Mouse (Mus musculus): ENCODE measurements around the gene Cltb. TPM values are rescaled to one million over a fixed set of nuclear protein-coding genes. Genes with fewer than 3 reads are reported as not detected.
A peak's percentile ranks its signal among the peaks of the same experiment; 100 is the strongest.

Gene Cltb
- total RNA-seq, 1 experiment, result 49.5 TPM

DNA sequence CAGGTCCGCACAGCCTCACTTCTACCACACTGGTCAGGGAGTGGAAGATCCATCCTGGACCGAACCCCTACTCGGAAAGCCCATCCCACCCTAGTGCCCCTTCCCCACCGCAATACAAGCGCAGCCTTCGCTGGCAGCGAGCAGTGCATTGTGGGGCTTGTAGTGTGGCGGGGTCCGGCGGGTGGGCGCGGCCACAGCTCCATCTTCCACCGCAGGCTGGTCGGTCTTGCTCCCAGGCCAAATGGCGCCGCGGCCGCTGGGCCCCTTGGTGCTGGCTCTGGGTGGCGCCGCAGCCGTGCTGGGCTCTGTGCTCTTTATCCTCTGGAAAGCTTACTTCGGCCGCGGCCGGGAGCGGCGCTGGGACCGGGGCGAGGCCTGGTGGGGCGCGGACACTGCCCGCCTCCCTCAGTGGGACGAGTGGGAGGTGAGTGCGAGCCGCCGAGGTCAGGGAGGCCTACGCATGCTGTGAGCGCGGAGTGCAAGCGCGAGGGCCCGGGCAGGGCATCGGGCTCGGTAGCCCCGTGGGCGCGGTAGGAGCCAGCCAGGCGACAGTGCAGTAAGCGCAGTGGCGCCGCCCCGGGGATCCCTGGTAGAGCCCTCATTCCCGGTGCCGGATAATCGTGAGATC is 36.2 kb downstream of the Cltb start, which contains the start of gene Arl10:
Gene Arl10, plus strand, starts transcription at position 162 of the 628 bp plus-strand sequence.
- H3K27ac ChIP-seq (ENCODE audit: insufficient read depth, low read depth, low read length, poor library complexity, severe bottlenecking), result no peak within 1 kb of the TSS
- H3K36me3 ChIP-seq (ENCODE audit: control insufficient read depth, insufficient read depth, low read length, poor library complexity, severe bottlenecking), result peaks cover 3% of the 10 kb centered on the region; the same call in 1 of the 2 replicates
- H3K4me1 ChIP-seq (ENCODE audit: control insufficient read depth in 2 of 2, insufficient read depth in 2 of 2, low read length in 2 of 2, poor library complexity in 1 of 2), result peaks cover 2 to 9% of the 10 kb centered on the region in 2 experiments; a peak in 1 of 4 replicates
- peak within 1 kb of the TSS; percentile 93 for H3K9ac ChIP-seq (ENCODE audit: insufficient read depth, low read depth, low read length, poor library complexity, severe bottlenecking)
- no peaks in the 10 kb centered on the region for H3K9me3 ChIP-seq (ENCODE audit: control insufficient read depth, insufficient read depth, low read depth, low read length)
- TF ChIP-seq ZNF384 (IDR thresholded peaks at IDR 0.05; ENCODE audit: low read depth, low read length), result no peak
- peak; percentile 89 for TF ChIP-seq HCFC1 (IDR thresholded peaks at IDR 0.05; ENCODE audit: borderline replicate concordance, insufficient read depth, low read length)
- in situ Hi-C loops (cut with MboI; ENCODE audit: low sequenced_read_pairs in 2 of 2, unreplicated experiment in 2 of 2), result no loop called here
- peak within 1 kb of the TSS; percentile 89 to 92 for H3K4me3 ChIP-seq (ENCODE audit: insufficient read depth in 1 of 2, low read depth in 1 of 2, low read length in 2 of 2, poor library complexity in 1 of 2, severe bottlenecking in 1 of 2)
- DNase-seq (ENCODE audit: low read depth, low spot score), result no peak

DNA sequence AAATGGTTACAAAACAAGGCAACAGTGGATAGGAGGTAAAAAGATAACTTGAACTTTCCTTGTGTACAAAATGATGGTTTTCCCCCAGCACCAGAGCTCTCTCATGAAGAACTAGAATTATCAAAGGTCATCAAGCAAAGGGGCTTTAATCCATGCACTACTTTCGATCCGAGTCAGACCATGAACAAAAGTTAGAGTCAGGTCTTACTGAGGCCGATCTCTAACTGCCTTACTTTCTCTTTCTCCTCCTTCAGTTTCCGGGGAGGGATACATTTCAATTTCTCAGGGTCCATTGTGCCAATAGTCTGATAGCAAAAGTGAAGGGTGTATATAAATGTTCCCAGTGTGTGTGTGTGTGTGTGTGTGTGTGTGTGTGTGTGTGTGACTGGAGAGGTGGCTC is 38.5 kb downstream of the Cltb start:
- H3K36me3 ChIP-seq (ENCODE audit: control insufficient read depth, insufficient read depth, low read length, poor library complexity, severe bottlenecking), result no peaks in the 10 kb centered on the region
- no peak overlapping the region for H3K9ac ChIP-seq (ENCODE audit: insufficient read depth, low read depth, low read length, poor library complexity, severe bottlenecking)
- DNase-seq (ENCODE audit: low read depth, low spot score), result no peak
- no peak overlapping the region for H3K27ac ChIP-seq (ENCODE audit: insufficient read depth, low read depth, low read length, poor library complexity, severe bottlenecking)
- TF ChIP-seq HCFC1 (IDR thresholded peaks at IDR 0.05; ENCODE audit: borderline replicate concordance, insufficient read depth, low read length), result no peak
- no peak for TF ChIP-seq ZNF384 (IDR thresholded peaks at IDR 0.05; ENCODE audit: low read depth, low read length)
- no peak for TF ChIP-seq CHD2 (IDR thresholded peaks at IDR 0.05; ENCODE audit: low read depth, low read length)
- no peak for TF ChIP-seq MAFK (IDR thresholded peaks at IDR 0.05; ENCODE audit: insufficient read depth, low read depth, low read length)
- TF ChIP-seq ZC3H11A (IDR thresholded peaks at IDR 0.05; ENCODE audit: borderline replicate concordance, low read depth, low read length), result no peak
- H3K9me3 ChIP-seq (ENCODE audit: control insufficient read depth, insufficient read depth, low read depth, low read length), result no peaks in the 10 kb centered on the region
- in situ Hi-C loops (cut with MboI; ENCODE audit: low sequenced_read_pairs in 2 of 2, unreplicated experiment in 2 of 2), result no loop called here
- H3K4me3 ChIP-seq (ENCODE audit: insufficient read depth in 1 of 2, low read depth in 1 of 2, low read length in 2 of 2, poor library complexity in 1 of 2, severe bottlenecking in 1 of 2), result no peak overlapping the region
- H3K4me1 ChIP-seq (ENCODE audit: control insufficient read depth in 2 of 2, insufficient read depth in 2 of 2, low read length in 2 of 2, poor library complexity in 1 of 2), result peaks cover 7 to 10% of the 10 kb centered on the region in 2 experiments; a peak in 3 of 4 replicates

DNA sequence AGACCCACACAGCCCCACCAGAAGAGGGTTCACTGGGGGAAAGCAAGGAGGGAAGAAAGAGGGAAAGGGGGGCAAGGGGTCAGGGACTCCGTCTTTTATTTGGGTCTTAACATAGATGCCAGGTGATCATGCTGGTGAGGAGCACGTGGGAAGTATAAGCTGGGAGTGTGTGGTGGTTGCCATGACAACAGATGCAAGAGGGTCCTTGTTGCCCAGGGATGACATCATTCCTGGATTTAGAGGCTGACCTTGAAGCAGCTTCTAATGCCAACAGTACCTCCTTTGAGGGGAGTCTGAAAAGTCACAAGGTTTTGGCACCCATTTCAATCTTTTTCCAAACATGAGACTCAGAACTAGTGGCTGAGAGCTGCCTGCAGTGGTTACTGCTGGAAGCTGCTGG is 39.5 kb downstream of the Cltb start:
- Histone ChIP-seq H3K9ac (ENCODE audit: insufficient read depth, low read depth, low read length, poor library complexity, severe bottlenecking) (no peak overlapping the region), H3K9me3 (ENCODE audit: control insufficient read depth, insufficient read depth, low read depth, low read length) (no peaks in the 10 kb centered on the region), H3K27ac (ENCODE audit: insufficient read depth, low read depth, low read length, poor library complexity, severe bottlenecking) (no peak overlapping the region), H3K4me1 (ENCODE audit: control insufficient read depth in 2 of 2, insufficient read depth in 2 of 2, low read length in 2 of 2, poor library complexity in 1 of 2) (peaks cover 7 to 13% of the 10 kb centered on the region in 2 experiments; a peak in 3 of 4 replicates), H3K36me3 (ENCODE audit: control insufficient read depth, insufficient read depth, low read length, poor library complexity, severe bottlenecking) (no peaks in the 10 kb centered on the region), H3K4me3 (ENCODE audit: insufficient read depth in 1 of 2, low read depth in 1 of 2, low read length in 2 of 2, poor library complexity in 1 of 2, severe bottlenecking in 1 of 2) (no peak overlapping the region)
- in situ Hi-C loops (cut with MboI; ENCODE audit: low sequenced_read_pairs in 2 of 2, unreplicated experiment in 2 of 2), result no loop called here
- no peak for DNase-seq (ENCODE audit: low read depth, low spot score)
- TF ChIP-seq MAFK (IDR thresholded peaks at IDR 0.05; ENCODE audit: insufficient read depth, low read depth, low read length) (no peak), ZNF384 (IDR thresholded peaks at IDR 0.05; ENCODE audit: low read depth, low read length) (no peak), HCFC1 (IDR thresholded peaks at IDR 0.05; ENCODE audit: borderline replicate concordance, insufficient read depth, low read length) (no peak)

DNA sequence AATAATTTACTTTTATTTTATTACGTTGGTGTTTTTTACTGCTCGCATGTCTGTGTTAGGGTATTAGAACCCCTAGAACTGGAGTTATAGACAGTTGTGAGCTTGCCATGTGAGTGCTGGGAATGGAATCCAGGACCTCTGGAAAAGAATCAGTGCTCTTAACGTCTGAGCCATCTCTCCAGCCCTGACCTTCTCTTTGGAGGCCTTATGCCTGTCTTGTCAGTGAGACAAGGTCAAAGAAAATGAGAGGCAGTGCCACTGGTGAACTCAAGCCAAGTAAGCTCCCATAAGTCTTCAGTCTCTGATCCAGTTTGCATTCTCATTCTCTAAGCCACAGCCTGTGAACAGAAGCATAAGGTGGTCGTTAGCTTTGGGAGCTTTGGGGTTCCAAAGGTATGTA is 40.4 kb downstream of the Cltb start:
- in situ Hi-C loops (cut with MboI; ENCODE audit: low sequenced_read_pairs in 2 of 2, unreplicated experiment in 2 of 2), result no loop called here
- no peak for DNase-seq (ENCODE audit: low read depth, low spot score)
- no peak overlapping the region for H3K4me3 ChIP-seq (ENCODE audit: insufficient read depth in 1 of 2, low read depth in 1 of 2, low read length in 2 of 2, poor library complexity in 1 of 2, severe bottlenecking in 1 of 2)
- TF ChIP-seq MAFK (IDR thresholded peaks at IDR 0.05; ENCODE audit: insufficient read depth, low read depth, low read length), result no peak
- TF ChIP-seq ZNF384 (IDR thresholded peaks at IDR 0.05; ENCODE audit: low read depth, low read length), result no peak
- no peak for TF ChIP-seq ZC3H11A (IDR thresholded peaks at IDR 0.05; ENCODE audit: borderline replicate concordance, low read depth, low read length)
- TF ChIP-seq CHD2 (IDR thresholded peaks at IDR 0.05; ENCODE audit: low read depth, low read length), result no peak
- H3K9me3 ChIP-seq (ENCODE audit: control insufficient read depth, insufficient read depth, low read depth, low read length), result no peaks in the 10 kb centered on the region
- no peak overlapping the region for H3K27ac ChIP-seq (ENCODE audit: insufficient read depth, low read depth, low read length, poor library complexity, severe bottlenecking)
- no peak overlapping the region for H3K9ac ChIP-seq (ENCODE audit: insufficient read depth, low read depth, low read length, poor library complexity, severe bottlenecking)
- no peaks in the 10 kb centered on the region for H3K36me3 ChIP-seq (ENCODE audit: control insufficient read depth, insufficient read depth, low read length, poor library complexity, severe bottlenecking)
- H3K4me1 ChIP-seq (ENCODE audit: control insufficient read depth in 2 of 2, insufficient read depth in 2 of 2, low read length in 2 of 2, poor library complexity in 1 of 2), result peaks cover 10 to 19% of the 10 kb centered on the region in 2 experiments; a peak in 3 of 4 replicates

DNA sequence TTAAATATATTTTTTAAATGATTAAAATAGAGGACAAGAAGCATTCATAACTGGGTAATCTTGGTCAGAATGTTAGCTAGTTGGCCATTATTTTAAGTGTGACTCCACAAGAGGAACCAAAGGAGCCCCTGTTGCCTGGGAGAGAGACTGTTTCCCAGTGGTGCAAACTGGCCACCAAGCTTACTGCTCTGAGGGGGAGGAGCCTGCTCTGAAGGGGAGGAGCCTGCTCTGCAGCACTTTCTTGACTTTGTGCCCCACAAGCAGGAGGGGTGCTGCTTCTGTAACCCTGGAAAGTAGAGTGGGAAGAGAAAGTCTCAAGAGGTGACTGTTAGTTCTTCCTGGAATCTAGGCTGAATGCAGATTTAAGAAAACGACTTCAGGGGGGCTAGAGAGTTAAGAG is 41.9 kb downstream of the Cltb start:
- TF ChIP-seq ZC3H11A (IDR thresholded peaks at IDR 0.05; ENCODE audit: borderline replicate concordance, low read depth, low read length) (no peak), CHD2 (IDR thresholded peaks at IDR 0.05; ENCODE audit: low read depth, low read length) (no peak), HCFC1 (IDR thresholded peaks at IDR 0.05; ENCODE audit: borderline replicate concordance, insufficient read depth, low read length) (no peak), ZNF384 (IDR thresholded peaks at IDR 0.05; ENCODE audit: low read depth, low read length) (no peak), MAFK (IDR thresholded peaks at IDR 0.05; ENCODE audit: insufficient read depth, low read depth, low read length) (no peak)
- no peak overlapping the region for H3K27ac ChIP-seq (ENCODE audit: insufficient read depth, low read depth, low read length, poor library complexity, severe bottlenecking)
- H3K4me3 ChIP-seq (ENCODE audit: insufficient read depth in 1 of 2, low read depth in 1 of 2, low read length in 2 of 2, poor library complexity in 1 of 2, severe bottlenecking in 1 of 2), result no peak overlapping the region
- H3K9me3 ChIP-seq (ENCODE audit: control insufficient read depth, insufficient read depth, low read depth, low read length), result no peaks in the 10 kb centered on the region
- DNase-seq (ENCODE audit: low read depth, low spot score), result no peak
- H3K9ac ChIP-seq (ENCODE audit: insufficient read depth, low read depth, low read length, poor library complexity, severe bottlenecking), result no peak overlapping the region
- H3K36me3 ChIP-seq (ENCODE audit: control insufficient read depth, insufficient read depth, low read length, poor library complexity, severe bottlenecking), result no peaks in the 10 kb centered on the region
- H3K4me1 ChIP-seq (ENCODE audit: control insufficient read depth in 2 of 2, insufficient read depth in 2 of 2, low read length in 2 of 2, poor library complexity in 1 of 2), result peaks cover 10 to 16% of the 10 kb centered on the region in 2 experiments; a peak in 3 of 4 replicates
- in situ Hi-C loops (cut with MboI; ENCODE audit: low sequenced_read_pairs in 2 of 2, unreplicated experiment in 2 of 2), result no loop called here

Data from ES-E14 (cell line).